ENCODE assay signal across 18 mouse cellular contexts in the genomic region with DNA sequence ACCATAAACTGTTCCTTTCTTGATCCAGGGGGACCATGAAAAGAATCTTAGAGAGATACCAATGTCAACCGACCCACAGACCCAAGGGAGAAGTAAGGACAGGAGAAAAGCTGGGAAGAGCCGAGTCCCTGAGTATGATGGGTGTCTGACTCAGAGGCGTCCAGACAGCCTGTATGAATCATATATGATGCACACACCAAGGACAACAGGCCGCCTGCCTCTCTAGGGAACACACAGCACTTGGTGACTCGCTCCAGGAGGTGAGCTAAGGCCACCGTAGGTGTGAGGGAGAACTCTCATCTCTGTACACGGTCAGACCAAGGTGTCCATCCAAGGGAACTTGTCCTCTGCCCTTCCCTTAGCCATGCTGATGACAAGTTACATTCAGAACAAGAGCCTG. TPM values are rescaled to one million over a fixed set of nuclear protein-coding genes. Genes with fewer than 3 reads are reported as not detected.
DNase-seq lines count a peak whose midpoint lies in the region; ATAC-seq and TF ChIP-seq lines count a peak whose summit lies in the region.
"Had no signal": no experiment of that assay in that cellular context is flagged by ENCODE, and none has a peak within 500 bp of the region (broad histone marks: within the 10 kb centered on the region; RNA-seq: fewer than 3 reads in every experiment).

No protein-coding gene starts in this region.

- H3K9me3 ChIP-seq in limb, embryonic 10.5 days (replicated peaks): no peaks in the 10 kb centered on the region
- no peaks in the 10 kb centered on the region for H3K9me3 ChIP-seq in hindbrain, postnatal 0 days (ENCODE audit: low read length)
- H3K9me3 ChIP-seq: embryonic facial prominence, embryonic 12.5 days; hindbrain, embryonic 10.5 days; liver, embryonic 15.5 days had no signal

- no peak overlapping the region for H3K4me2 ChIP-seq in hindbrain, postnatal 0 days (ENCODE audit: low read depth, low read length)
- H3K4me2 ChIP-seq: embryonic facial prominence, embryonic 12.5 days; liver, embryonic 15.5 days; midbrain, embryonic 11.5 days had no signal

- no peaks in the 10 kb centered on the region for H3K36me3 ChIP-seq in C2C12 (ENCODE audit: control insufficient read depth, insufficient read depth)
- H3K36me3 ChIP-seq in limb, embryonic 10.5 days: no peaks in the 10 kb centered on the region
- H3K36me3 ChIP-seq in hindbrain, postnatal 0 days (ENCODE audit: insufficient read depth, low read length): no peaks in the 10 kb centered on the region
- H3K36me3 ChIP-seq: embryonic facial prominence, embryonic 12.5 days; hindbrain, embryonic 10.5 days; liver, embryonic 15.5 days had no signal

- H3K79me3 ChIP-seq in C2C12 (ENCODE audit: low read depth): no peaks in the 10 kb centered on the region

- WGBS in limb, embryonic 10.5 days: 88% methylated on average over 7 of the region's 7 CpGs
- 83% methylated on average over 7 of the region's 7 CpGs for WGBS in hindbrain, postnatal 0 days

- no peak for ATAC-seq in hindbrain, postnatal 0 days
- ATAC-seq in activated CD4-positive, CD25-positive, alpha-beta regulatory T cell, adult 4 months: no peak
- ATAC-seq: CD4-positive, CD25-positive, alpha-beta regulatory T cell, adult 4 months had no signal

- no peak overlapping the region for H3K4me3 ChIP-seq in C2C12 (ENCODE audit: insufficient read depth, poor library complexity, severe bottlenecking)
- H3K4me3 ChIP-seq in limb, embryonic 10.5 days: no peak overlapping the region
- H3K4me3 ChIP-seq in hindbrain, postnatal 0 days (ENCODE audit: low read length): no peak overlapping the region
- H3K4me3 ChIP-seq: embryonic facial prominence, embryonic 12.5 days; hindbrain, embryonic 10.5 days; liver, embryonic 15.5 days had no signal

- H3K79me2 ChIP-seq in C2C12 (ENCODE audit: control insufficient read depth, insufficient read depth): no peaks in the 10 kb centered on the region

- TF ChIP-seq CTCF in C2C12 (IDR thresholded peaks at IDR 0.05; ENCODE audit: control insufficient read depth, insufficient read depth, insufficient read length): no peak
- TF ChIP-seq CTCF in hindbrain, postnatal 0 days (IDR thresholded peaks at IDR 0.05; ENCODE audit: low read depth): no peak

- H3K27me3 ChIP-seq in C2C12 (ENCODE audit: control insufficient read depth, insufficient read depth, insufficient read length): no peaks in the 10 kb centered on the region
- H3K27me3 ChIP-seq in limb, embryonic 10.5 days (ENCODE audit: low read depth, poor library complexity, severe bottlenecking): no peaks in the 10 kb centered on the region
- no peaks in the 10 kb centered on the region for H3K27me3 ChIP-seq in hindbrain, postnatal 0 days (ENCODE audit: insufficient read depth, low read length)
- H3K27me3 ChIP-seq: embryonic facial prominence, embryonic 12.5 days; liver, embryonic 15.5 days had no signal

- DNase-seq in 3134 (ENCODE audit: extremely low read depth, insufficient read length, low spot score) (peak; percentile 38), liver (no peak)
- peak; percentile 54 for DNase-seq in adrenal gland, postnatal 10 days
- peak; percentile 21 for DNase-seq in limb, embryonic 10.5 days (ENCODE audit: low spot score)
- no peak for DNase-seq in hindbrain, postnatal 0 days (ENCODE audit: low spot score)
- DNase-seq: cerebellum, adult 9-11 months; gastrocnemius, postnatal 14 days; kidney, adult 18-20 months; layer of hippocampus, postnatal 36 days; spleen, adult 18-20 months had no signal

- H3K27ac ChIP-seq in limb, embryonic 10.5 days: no peak overlapping the region
- H3K27ac ChIP-seq in hindbrain, postnatal 0 days: no peak overlapping the region
- H3K27ac ChIP-seq: embryonic facial prominence, embryonic 12.5 days; hindbrain, embryonic 10.5 days; kidney, postnatal 0 days; liver, embryonic 15.5 days had no signal

- H3ac ChIP-seq in C2C12 (ENCODE audit: control insufficient read depth, insufficient read length, low read depth): no peak overlapping the region

- no peaks in the 10 kb centered on the region for H3K4me1 ChIP-seq in limb, embryonic 10.5 days
- no peaks in the 10 kb centered on the region for H3K4me1 ChIP-seq in hindbrain, postnatal 0 days (ENCODE audit: insufficient read depth, low read length)
- H3K4me1 ChIP-seq: embryonic facial prominence, embryonic 12.5 days; hindbrain, embryonic 10.5 days; liver, embryonic 15.5 days had no signal

- no peak overlapping the region for H3K9ac ChIP-seq in hindbrain, postnatal 0 days (replicated peaks; ENCODE audit: low read length)
- H3K9ac ChIP-seq: embryonic facial prominence, embryonic 12.5 days; liver, embryonic 15.5 days had no signal

TF ChIP-seq in C2C12, 6 proteins besides CTCF, POLR2A, EP300 and RAD21:
- TF ChIP-seq MAX (IDR thresholded peaks at IDR 0.05): peak; percentile 34
- TF ChIP-seq MYOD1 (IDR thresholded peaks at IDR 0.05; ENCODE audit: control insufficient read depth, insufficient read length, low read depth): peak; percentile 55
- TF ChIP-seq MYOG (IDR thresholded peaks at IDR 0.05; ENCODE audit: control insufficient read depth, extremely low read depth, insufficient read length): no peak
- TF ChIP-seq CEBPB (IDR thresholded peaks at IDR 0.05; ENCODE audit: low read depth): no peak
- TF ChIP-seq USF1 (IDR thresholded peaks at IDR 0.05; ENCODE audit: low read depth): no peak
- TF ChIP-seq FOSL1 (IDR thresholded peaks at IDR 0.05; ENCODE audit: insufficient read depth, low read length, poor library complexity, severe bottlenecking): peak; percentile 94

RNA-seq across cellular contexts. Expression of a gene that starts 51.8 kb away (rescaled TPM):
- polyA plus RNA-seq in C2C12 (2012; fragmentation: generic; extraction: Trizol): 20.5 TPM
- 10 to 100 TPM; 29.4 to 31.9 TPM for total RNA-seq in adrenal gland, postnatal 10 days (2021)
- 55.6 and 58.2 TPM in 2 replicates for polyA plus RNA-seq in limb, embryonic 10.5 days (2016; fragmentation: Nextera tagmentation; extraction: Ambion mirVana)
- total RNA-seq in hindbrain, postnatal 0 days (2014; rRNA removed): 11.4 and 16.8 TPM in 2 replicates
- 12.6 and 13.7 TPM in 2 replicates for polyA plus RNA-seq in hindbrain, postnatal 0 days (2015; fragmentation: Nextera tagmentation; extraction: Ambion mirVana)
- 10 to 100 TPM; 22.5 to 23.8 TPM for polyA plus RNA-seq in activated CD4-positive, CD25-positive, alpha-beta regulatory T cell, adult 4 months (2017; shearing (Covaris generic))

Comparison
In these comparisons a context has a peak if more than half of its experiments do, and no peak if none do; other contexts are left out.
1. DNase-seq: peak in 3134 (single experiment), adrenal gland, postnatal 10 days (single experiment) and limb, embryonic 10.5 days (single experiment); none in hindbrain, postnatal 0 days (single experiment) and liver (single experiment).